Mouse (Mus musculus): Measurements from ENCODE around the gene Mrps18b.

The Mrps18b gene

GRCm38 (mm10) chr17:35916297-35917142 lies at the start of gene Mrps18b, which contains the start of gene Ppp1r10:
TSS of gene Mrps18b (minus strand) at chr17:35916389.
TSS of gene Ppp1r10 (plus strand) at chr17:35916434.
- in situ Hi-C loops (cut with MboI; ENCODE audit: unreplicated experiment in 2 of 2), result loop anchor here in 1 of 2 experiments (25.0 kb wide), 1 partner anchor 404 kb away; the partner anchor contains the start of genes Cchcr1, Pou5f1 and Tcf19

- in situ Hi-C loops (cut with MboI; ENCODE audit: unreplicated experiment in 2 of 2), result loop anchor here (25.0 kb wide), 2 partner anchors 449 to 999 kb away; partner anchors contain the start of genes Ppp1r11 (in 1 of the 2), Znrd1 (in 1 of the 2) and Znrd1as (in 1 of the 2)
Observed at GRCm38 (mm10) chr17:35963279-35963678, 47.1 kb upstream of the Mrps18b start.

GRCm38 (mm10) chr17:35958533-35959223 lies 42.5 kb upstream of the Mrps18b start:
- in situ Hi-C loops (cut with MboI; ENCODE audit: unreplicated experiment in 2 of 2), result loop anchor here (25.0 kb wide), 2 partner anchors 454 to 1004 kb away; partner anchors contain the start of genes Ppp1r11 (in 1 of the 2), Znrd1 (in 1 of the 2) and Znrd1as (in 1 of the 2)

GRCm38 (mm10) chr17:35954665-35955064 lies 38.5 kb upstream of the Mrps18b start:
- in situ Hi-C loops (cut with MboI; ENCODE audit: unreplicated experiment in 2 of 2), result loop anchor here (25.0 kb wide), 2 partner anchors 458 to 1008 kb away; partner anchors contain the start of genes Ppp1r11 (in 1 of the 2), Znrd1 (in 1 of the 2) and Znrd1as (in 1 of the 2)

- in situ Hi-C loops (cut with MboI; ENCODE audit: unreplicated experiment in 2 of 2), result loop anchor here (25.0 kb wide), 2 partner anchors 460 to 1010 kb away; partner anchors contain the start of genes Ppp1r11 (in 1 of the 2), Znrd1 (in 1 of the 2) and Znrd1as (in 1 of the 2)
Observed at GRCm38 (mm10) chr17:35952559-35952958, 36.4 kb upstream of the Mrps18b start.

- in situ Hi-C loops (cut with MboI; ENCODE audit: unreplicated experiment in 2 of 2), result loop anchor here (25.0 kb wide), 2 partner anchors 461 to 1011 kb away; partner anchors contain the start of genes Ppp1r11 (in 1 of the 2), Znrd1 (in 1 of the 2) and Znrd1as (in 1 of the 2)
Observed at GRCm38 (mm10) chr17:35950946-35951345, 34.8 kb upstream of the Mrps18b start.

GRCm38 (mm10) chr17:35939941-35940340 lies 23.8 kb upstream of the Mrps18b start:
- in situ Hi-C loops (cut with MboI; ENCODE audit: unreplicated experiment in 2 of 2), result loop anchor here (5.0 to 10.0 kb wide), 6 partner anchors 52 to 845 kb away; partner anchors contain the start of genes H2-T3 (in 2 of the 2), Gm6034 (in 1 of the 2) and H2-T22 (in 1 of the 2)

- in situ Hi-C loops (cut with MboI; ENCODE audit: unreplicated experiment in 2 of 2), result loop anchor here (5.0 to 10.0 kb wide), 6 partner anchors 53 to 846 kb away; partner anchors contain the start of genes H2-T3 (in 2 of the 2), Gm6034 (in 1 of the 2) and H2-T22 (in 1 of the 2)
Observed at GRCm38 (mm10) chr17:35939108-35939507, 22.9 kb upstream of the Mrps18b start.

- in situ Hi-C loops (cut with MboI; ENCODE audit: unreplicated experiment in 2 of 2), result loop anchor here (5.0 to 10.0 kb wide), 6 partner anchors 54 to 847 kb away; partner anchors contain the start of genes H2-T3 (in 2 of the 2), Gm6034 (in 1 of the 2) and H2-T22 (in 1 of the 2)
Observed at GRCm38 (mm10) chr17:35937700-35938348, 21.6 kb upstream of the Mrps18b start.

GRCm38 (mm10) chr17:35935763-35936162 lies 19.6 kb upstream of the Mrps18b start:
- in situ Hi-C loops (cut with MboI; ENCODE audit: unreplicated experiment in 2 of 2), result loop anchor here (5.0 to 10.0 kb wide), 6 partner anchors 57 to 849 kb away; partner anchors contain the start of genes H2-T3 (in 2 of the 2), Gm6034 (in 1 of the 2) and H2-T22 (in 1 of the 2)

GRCm38 (mm10) chr17:35932608-35933007 lies 16.4 kb upstream of the Mrps18b start:
- in situ Hi-C loops (cut with MboI; ENCODE audit: unreplicated experiment in 2 of 2), result loop anchor here (10.0 kb wide), 5 partner anchors 112 to 852 kb away; partner anchors contain the start of genes H2-T3 (in 2 of the 2), Gm6034 (in 1 of the 2) and H2-T22 (in 1 of the 2)

- in situ Hi-C loops (cut with MboI; ENCODE audit: unreplicated experiment in 2 of 2), result loop anchor here (10.0 kb wide), 5 partner anchors 114 to 854 kb away; partner anchors contain the start of genes H2-T3 (in 2 of the 2), Gm6034 (in 1 of the 2) and H2-T22 (in 1 of the 2)
Observed at GRCm38 (mm10) chr17:35930627-35931026, 14.4 kb upstream of the Mrps18b start.

- in situ Hi-C loops (cut with MboI; ENCODE audit: unreplicated experiment in 2 of 2), result no loop called here
Observed at GRCm38 (mm10) chr17:35929534-35929933, 13.3 kb upstream of the Mrps18b start.

- in situ Hi-C loops (cut with MboI; ENCODE audit: unreplicated experiment in 2 of 2), result no loop called here
Observed at GRCm38 (mm10) chr17:35927471-35927870, 11.3 kb upstream of the Mrps18b start.

GRCm38 (mm10) chr17:35923281-35923680 lies 7.1 kb upstream of the Mrps18b start:
- in situ Hi-C loops (cut with MboI; ENCODE audit: unreplicated experiment in 2 of 2), result loop anchor here in 1 of 2 experiments (25.0 kb wide), 1 partner anchor 411 kb away; the partner anchor contains the start of genes Cchcr1, Pou5f1 and Tcf19

GRCm38 (mm10) chr17:35922566-35922965 lies 6.4 kb upstream of the Mrps18b start:
- in situ Hi-C loops (cut with MboI; ENCODE audit: unreplicated experiment in 2 of 2), result loop anchor here in 1 of 2 experiments (25.0 kb wide), 1 partner anchor 410 kb away; the partner anchor contains the start of genes Cchcr1, Pou5f1 and Tcf19

GRCm38 (mm10) chr17:35921710-35922109 lies 5.5 kb upstream of the Mrps18b start:
- in situ Hi-C loops (cut with MboI; ENCODE audit: unreplicated experiment in 2 of 2), result loop anchor here in 1 of 2 experiments (25.0 kb wide), 1 partner anchor 409 kb away; the partner anchor contains the start of genes Cchcr1, Pou5f1 and Tcf19

GRCm38 (mm10) chr17:35920862-35921562 lies 4.8 kb upstream of the Mrps18b start:
- in situ Hi-C loops (cut with MboI; ENCODE audit: unreplicated experiment in 2 of 2), result loop anchor here in 1 of 2 experiments (25.0 kb wide), 1 partner anchor 409 kb away; the partner anchor contains the start of genes Cchcr1, Pou5f1 and Tcf19
